Mouse (Mus musculus) frontal cortex, adult (tissue): ENCODE data around the gene Timm44.
"Not testable (repeated sequence)": the region's sequence is repeated elsewhere in the genome, so short reads cannot be mapped to it uniquely, and the experiment has no call there.

ENCODE experiments used
- ATAC-seq: cut with Nextera tagmentation; 2 replicates; pipeline ENCODE4 v1.9.2; 2017; ENCODE audit warnings: mild to moderate bottlenecking, moderate library complexity, mixed read lengths; ENCODE audit not compliant: low TSS enrichment

Gene Timm44

GRCm38 (mm10) chr8:4265160-4265914 lies 10.4 kb downstream of the Timm44 start:
- peak; percentile 49 for ATAC-seq

DNA sequence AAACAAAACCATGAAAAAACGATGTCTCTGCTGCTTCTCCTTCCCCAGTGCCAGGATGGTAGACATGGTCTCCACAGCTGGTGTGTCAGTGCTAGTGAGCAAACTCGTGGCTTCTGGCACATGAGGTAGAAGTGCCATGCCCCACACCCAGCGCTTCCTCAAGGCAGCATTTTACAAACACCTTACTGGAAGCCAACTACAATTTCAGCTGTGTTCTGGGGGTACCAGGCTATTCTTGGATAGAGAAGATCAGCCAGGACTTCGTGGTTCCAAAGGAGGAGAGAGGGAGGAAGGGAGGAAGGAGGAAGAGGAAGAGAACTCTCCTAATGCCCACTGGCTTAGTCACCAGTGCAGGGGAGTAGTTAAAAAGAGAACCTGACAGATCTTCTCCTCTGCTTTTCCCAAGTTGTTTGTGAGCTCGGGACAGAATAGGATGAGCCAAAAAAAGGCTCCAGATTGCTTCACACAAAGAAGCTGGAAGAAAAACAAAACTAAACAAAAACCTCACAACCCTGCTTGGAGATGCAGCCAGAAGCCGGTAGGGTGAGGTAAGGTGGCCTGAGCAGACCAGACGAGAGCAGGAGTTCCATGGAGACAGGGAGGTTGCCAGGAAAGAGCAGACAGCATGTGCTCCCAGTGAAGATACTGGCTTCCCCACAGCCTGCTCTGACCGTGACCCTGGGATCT lies 12.5 kb downstream of the Timm44 start:
- ATAC-seq, result peak; percentile 48

GRCm38 (mm10) chr8:4259805-4260170 lies 15.9 kb downstream of the Timm44 start:
- ATAC-seq, result no peak

DNA sequence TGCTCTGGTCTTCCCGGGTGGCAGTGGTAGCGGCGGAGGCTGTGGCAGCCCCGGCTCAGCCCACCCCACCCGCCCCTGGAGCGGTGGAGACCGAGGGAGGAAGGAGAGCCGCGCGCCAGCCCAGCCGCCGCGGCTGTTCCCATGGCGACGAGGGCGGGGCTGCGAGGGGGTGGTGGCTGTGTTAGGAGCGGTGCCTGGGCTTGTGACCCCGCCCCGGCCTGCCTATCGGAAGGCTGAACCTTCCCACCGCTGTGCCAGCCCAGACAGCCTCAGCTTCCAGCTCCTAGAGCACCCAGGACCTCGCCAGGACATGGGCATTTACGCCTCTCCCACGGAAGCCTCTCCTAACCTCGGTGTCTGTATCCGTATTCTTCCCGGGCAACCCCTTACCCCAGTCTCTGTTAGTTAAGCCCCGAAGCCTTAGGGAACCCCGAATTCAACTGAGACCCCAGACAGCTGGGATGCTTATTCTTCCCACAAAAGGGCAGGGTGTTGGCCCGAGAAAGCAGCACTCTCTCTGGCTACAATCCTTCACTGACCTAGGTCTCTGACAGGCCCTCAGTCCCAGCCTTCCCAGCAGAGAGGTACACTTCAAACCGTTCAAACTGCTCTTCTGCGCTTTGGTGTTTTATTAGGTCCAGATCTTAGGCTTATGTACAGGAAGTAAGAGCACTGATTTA lies 16.4 kb downstream of the Timm44 start, which contains the start of gene Ctxn1:
Ctxn1 (minus strand) TSS at position 150 of the 680 bp plus-strand sequence.
- peak; percentile 50 for ATAC-seq

DNA sequence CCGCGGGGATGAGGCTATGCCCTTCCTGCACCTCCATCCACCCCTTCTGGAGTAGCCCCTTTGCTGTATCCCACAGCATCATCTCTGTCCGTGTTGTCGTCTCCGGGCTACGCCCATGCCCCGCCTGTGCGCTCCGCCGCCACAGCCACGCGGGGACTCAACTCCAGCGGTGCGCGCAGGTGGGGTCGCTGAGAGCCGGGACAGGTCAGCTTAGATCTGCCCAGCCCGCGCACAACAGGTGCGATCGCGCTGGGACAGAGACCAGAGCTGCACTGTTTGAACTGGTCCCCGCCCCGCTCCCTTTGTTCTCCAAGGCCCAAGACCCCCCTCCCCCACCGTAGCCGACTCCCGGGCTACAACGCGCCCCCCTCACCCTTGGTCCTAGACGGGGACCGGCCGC lies 17.0 kb downstream of the Timm44 start:
- no peak for ATAC-seq

DNA sequence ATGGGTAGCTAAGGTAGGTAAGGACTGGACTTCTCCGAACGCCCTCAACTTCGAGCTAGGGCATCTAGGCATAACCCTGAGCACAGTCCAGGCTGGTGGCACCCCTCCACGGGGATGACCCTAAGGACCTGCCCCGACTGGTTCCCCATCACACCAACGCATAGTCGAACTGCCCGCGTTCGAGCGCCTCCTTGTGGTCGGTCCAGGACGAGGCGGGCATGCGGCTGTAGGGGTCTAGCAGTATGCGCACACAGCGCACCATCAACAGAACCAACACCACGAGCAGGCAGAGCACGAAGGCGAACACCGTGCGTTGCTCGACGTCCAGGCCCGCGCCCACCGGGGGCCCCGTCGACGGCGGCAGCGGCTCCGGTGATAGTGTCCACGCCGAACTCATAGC lies 17.5 kb downstream of the Timm44 start:
- ATAC-seq, result peak; percentile 17; the same call in 1 of the 2 replicates

DNA sequence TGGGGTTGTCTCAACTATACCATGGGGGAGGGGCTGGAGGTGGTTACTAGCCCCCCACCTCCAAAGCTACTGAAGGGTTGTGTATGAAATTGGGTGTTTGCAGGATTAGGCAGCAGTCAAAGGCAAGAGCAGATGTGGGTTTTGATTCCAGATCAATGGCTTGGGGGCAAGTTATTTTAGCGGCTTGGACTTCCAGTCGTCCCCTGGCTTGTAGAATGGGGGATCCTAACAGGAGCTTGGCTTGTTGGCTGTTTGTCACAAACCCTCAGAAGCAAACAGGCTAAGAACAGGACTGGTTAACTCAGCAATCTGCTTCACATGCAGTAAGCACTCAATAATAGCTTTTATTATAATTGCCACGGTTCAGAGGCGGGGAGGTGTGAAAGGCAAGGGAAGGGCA lies 18.4 kb downstream of the Timm44 start:
- no peak for ATAC-seq

GRCm38 (mm10) chr8:4256911-4257310 lies 18.8 kb downstream of the Timm44 start:
- ATAC-seq, result peak; percentile 57

GRCm38 (mm10) chr8:4255471-4255870 lies 20.2 kb downstream of the Timm44 start:
- ATAC-seq, result not testable (repeated sequence)

DNA sequence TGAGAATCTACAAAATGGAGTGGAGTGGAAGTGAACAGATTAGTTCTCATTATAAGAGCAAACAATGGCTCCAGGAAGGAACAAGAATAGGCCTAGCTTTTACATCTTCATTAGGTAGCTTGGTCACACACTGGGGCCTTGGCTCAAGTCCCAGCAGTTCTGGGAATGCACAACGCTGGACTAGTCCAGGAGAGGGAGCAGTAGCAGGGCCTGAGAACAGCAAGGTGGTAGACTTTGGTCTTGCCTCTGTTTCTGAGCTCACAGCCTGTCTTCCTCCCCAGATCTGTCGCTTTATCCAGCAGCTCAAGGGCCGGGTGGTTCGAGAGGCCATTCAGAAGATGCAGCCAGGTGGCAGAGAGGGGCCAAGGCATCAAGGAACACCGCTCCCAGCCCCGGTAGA lies 21.7 kb downstream of the Timm44 start:
- no peak for ATAC-seq

GRCm38 (mm10) chr8:4252934-4253841 lies 22.5 kb downstream of the Timm44 start, which contains the start of gene Snapc2:
Snapc2 (plus strand) TSS chr8:4253080.
- peak; percentile 45 for ATAC-seq

GRCm38 (mm10) chr8:4252116-4252760 lies 23.5 kb downstream of the Timm44 start:
- no peak for ATAC-seq

DNA sequence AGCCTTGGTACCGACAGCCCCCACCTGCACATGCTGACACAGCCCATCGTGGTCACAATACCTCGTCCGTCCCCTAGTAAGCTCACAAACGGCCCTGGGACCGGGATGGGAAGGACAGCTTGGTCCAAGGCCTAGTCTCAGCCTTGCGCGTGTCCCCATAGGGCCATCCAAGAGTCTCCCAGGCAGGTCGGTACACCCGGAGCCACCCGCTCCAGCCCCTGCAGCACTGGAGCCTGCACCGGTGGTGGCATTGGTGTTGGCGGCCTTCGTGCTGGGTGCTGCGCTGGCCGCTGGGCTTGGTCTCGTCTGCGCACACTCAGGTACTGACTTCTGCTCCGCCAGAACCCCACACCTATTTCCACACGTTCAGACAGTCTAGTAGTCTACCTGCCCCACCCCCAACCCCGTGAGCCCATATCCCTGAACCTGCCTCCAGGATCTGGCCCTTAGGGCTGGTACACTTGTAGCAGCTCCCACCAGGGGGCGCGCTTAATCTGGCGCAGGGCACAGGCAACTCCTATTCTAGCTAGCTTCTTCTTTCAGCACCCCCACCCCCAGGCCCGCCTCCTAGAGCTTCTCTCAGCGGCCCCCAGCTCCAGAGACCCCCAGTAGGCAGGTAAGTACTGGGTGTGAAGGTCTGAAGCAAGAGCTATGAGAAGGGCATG lies 25.3 kb downstream of the Timm44 start:
- peak; percentile 55 for ATAC-seq

DNA sequence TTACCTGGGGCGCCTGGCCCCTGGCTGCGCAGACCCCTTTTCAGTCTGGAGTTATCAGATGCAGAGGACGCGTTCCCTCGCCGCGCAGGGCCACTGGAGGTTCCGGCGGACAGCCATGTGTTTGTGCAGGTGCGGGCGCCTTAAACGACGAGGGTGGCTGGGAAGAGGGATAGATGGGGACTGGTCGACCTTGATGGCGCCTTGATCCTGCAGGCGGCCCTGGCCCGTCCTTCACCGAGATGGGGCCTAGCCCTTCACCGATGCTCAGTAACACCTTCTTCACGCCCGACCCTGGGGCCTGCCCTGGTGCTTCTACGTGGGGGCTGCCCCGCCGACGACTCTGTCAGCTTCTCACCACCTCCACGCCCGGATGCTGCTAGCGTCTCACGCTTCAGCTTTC lies 26.5 kb downstream of the Timm44 start:
- ATAC-seq, result no peak

GRCm38 (mm10) chr8:4247951-4248540 lies 27.7 kb downstream of the Timm44 start, which contains the start of gene Tgfbr3l:
Tgfbr3l (plus strand) TSS chr8:4248214.
- no peak for ATAC-seq

GRCm38 (mm10) chr8:4247241-4247640 lies 28.5 kb downstream of the Timm44 start:
- no peak for ATAC-seq

DNA sequence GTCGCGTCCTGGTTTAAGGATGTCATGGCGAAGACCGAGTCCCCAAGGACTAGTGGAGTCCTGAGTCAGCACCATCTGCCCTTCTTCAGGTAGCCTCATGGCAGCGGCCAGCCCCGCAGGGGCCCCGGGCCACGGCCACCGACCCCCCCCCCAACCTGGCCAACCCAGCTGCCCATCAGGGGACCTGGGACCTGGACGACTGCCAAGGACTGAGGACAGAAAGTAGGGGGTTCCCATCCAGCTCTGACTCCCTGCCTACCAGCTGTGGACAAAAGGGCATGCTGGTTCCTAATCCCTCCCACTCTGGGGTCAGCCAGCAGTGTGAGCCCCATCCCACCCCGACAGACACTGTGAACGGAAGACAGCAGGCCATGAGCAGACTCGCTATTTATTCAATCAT lies 30.0 kb downstream of the Timm44 start:
- ATAC-seq, result no peak

- no peak for ATAC-seq
Observed at GRCm38 (mm10) chr8:4245061-4245460, 30.7 kb downstream of the Timm44 start.

GRCm38 (mm10) chr8:4239193-4239890 lies 36.4 kb downstream of the Timm44 start:
- no peak for ATAC-seq
